Mouse (Mus musculus) layer of hippocampus, adult 8-10 months (tissue): ENCODE results near the gene Pdzd7. TPM values are rescaled to one million over a fixed set of nuclear protein-coding genes. Genes with fewer than 3 reads are reported as not detected.
A peak's percentile ranks its signal among the peaks of the same experiment; 100 is the strongest.

Experiments
- DNase-seq, 2 experiments: peaks; one replicate each; pipeline ENCODE4 v3.0.0; 2022; ENCODE audit warnings: low spot score in 2 of 2
- total RNA-seq, 4 experiments: library from RNA; stranded (reverse); gene quantifications; 2 replicates each; pipeline ENCODE4 v1.2.4; 2022

Pdzd7 gene
- total RNA-seq, 4 experiments from 2014 or later: 3.1 to 3.8 (median 3.4) TPM

DNA sequence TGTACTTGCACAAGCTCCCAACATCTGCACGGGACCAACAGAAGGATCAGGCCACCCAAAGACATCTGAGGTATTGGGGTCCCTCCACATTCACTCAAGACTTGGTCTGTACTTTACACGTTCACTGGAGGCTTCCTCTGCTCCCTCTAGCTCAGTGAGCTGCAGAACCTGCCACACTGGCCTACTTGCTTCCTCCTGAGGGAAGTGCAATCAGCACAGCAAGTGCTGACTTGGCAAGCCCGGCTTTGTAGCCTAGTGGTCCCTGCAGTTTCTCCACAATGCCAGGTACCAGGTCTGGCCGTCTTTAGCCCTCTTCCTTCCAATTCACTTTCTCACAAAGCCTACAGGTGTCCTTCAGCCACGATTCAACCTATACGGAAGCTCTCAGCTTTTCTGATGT is 58.5 kb downstream of the Pdzd7 start:
- peak in 1 of 2 experiments; percentile 5 for DNase-seq

DNA sequence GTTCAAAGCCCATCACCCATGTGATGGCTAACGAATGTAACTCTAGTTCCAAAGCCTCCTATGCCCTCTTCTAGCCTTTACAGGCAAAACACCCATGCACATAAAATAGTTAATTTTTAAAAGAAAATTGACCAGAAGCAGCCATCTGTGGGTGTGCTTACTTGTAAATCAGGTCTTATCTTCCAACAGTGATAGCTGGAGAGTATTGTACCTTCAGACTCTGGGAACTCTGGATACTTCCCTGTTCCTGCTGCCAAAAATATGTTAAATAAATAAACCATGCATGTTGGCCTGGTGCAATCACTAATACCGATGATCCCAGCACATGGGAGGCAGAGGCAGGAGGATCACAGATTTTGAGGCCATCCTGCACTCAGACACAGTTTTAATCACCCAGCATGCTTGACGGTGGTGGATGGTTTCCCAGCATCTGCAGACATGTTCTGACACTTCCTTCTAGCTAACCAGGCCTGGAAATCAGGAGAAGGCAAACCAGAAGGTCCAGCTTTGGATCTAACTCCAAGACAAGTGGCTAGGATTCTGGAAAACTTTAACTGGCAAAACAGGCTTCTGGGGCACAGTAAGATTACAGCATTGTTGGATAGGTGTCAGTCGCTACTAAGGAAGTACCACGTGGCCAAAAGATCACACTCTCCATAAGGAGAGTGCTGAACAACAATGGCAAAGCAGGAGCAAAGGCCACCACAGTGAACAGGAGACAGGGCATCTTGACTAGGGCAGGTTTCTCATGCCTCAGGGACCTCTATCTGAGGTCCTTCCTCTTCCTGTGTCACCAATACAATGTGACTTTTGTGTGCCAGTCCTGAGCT is 60.1 kb downstream of the Pdzd7 start:
- DNase-seq: no peak

- no peak for DNase-seq
Observed at GRCm38 (mm10) chr19:44984420-44984819, 61.1 kb downstream of the Pdzd7 start.

DNA sequence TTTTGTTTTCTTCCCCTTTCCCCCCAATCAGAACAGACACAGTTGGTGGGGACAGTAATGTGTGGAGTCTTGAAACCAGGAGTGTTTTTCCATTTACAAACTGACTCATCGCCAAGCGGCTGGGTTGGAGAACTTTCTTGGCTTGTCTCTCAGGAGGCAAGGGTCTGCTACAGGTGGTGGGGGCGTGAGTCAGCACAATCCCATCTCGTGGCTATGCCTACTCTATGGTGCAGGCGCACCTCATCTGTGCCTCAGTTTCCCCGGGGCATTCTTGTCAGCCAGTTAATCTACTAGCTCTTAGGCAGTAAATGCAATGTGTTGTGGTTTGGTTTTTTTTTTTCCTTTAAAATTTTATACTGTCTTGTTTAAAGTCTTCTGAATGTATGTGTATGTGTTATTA is 62.2 kb downstream of the Pdzd7 start:
- no peak for DNase-seq

GRCm38 (mm10) chr19:44982477-44983115 is 62.9 kb downstream of the Pdzd7 start:
- DNase-seq: no peak

GRCm38 (mm10) chr19:44980787-44981186 is 64.7 kb downstream of the Pdzd7 start:
- DNase-seq: no peak

DNA sequence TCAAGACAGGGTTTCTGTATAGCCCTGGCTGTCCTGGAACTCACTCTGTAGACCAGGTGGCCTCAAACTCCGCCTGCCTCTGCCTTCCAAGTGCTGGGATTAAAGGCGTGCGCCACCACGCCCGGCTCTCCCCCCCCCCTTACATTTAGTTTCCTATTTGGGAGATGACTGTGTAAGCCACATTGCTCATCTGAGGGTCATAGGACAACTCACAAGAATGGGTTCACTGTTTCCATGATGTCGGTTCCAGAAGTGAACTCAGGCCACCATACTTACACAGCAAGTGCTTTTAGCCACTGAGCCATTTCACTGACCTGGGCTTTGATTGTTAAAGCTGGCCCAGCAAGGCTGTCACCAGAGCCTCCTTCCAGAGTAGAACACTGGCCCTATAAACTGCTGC is 68.4 kb downstream of the Pdzd7 start:
- no peak for DNase-seq

Other genes starting within 250 kb of the Pdzd7 start
- gene Slf2, start 114.6 kb downstream of the Pdzd7 start, total RNA-seq: 10 to 100 TPM; 37.3 to 50.4 (median 42.3) TPM
- gene Sema4g, start 56.6 kb downstream of the Pdzd7 start, total RNA-seq: 10 to 100 TPM; 25.4 to 27.7 (median 26.1) TPM
- gene Twnk, start 40.1 kb downstream of the Pdzd7 start, total RNA-seq: 10 to 100 TPM; 13.3 to 16.3 (median 14.8) TPM
- 10 to 100 TPM; 31.8 to 45.4 (median 39.1) TPM for gene Mrpl43, start 39.3 kb downstream of the Pdzd7 start, total RNA-seq
- gene Lzts2, start 31.3 kb downstream of the Pdzd7 start, total RNA-seq: 10 to 100 TPM; 31.0 to 38.3 (median 33.3) TPM
- 10 to 100 TPM; 93.2 to 96.3 (median 94.1) TPM for gene Sfxn3, start 1.8 kb upstream of the Pdzd7 start, total RNA-seq
- 1 to 10 TPM; 1.7 to 2.6 (median 2.0) TPM for gene Kazald1, start 29.5 kb upstream of the Pdzd7 start, total RNA-seq
- gene Tlx1, start 105.0 kb upstream of the Pdzd7 start, total RNA-seq: not detected
- not detected for gene Lbx1, start 190.1 kb upstream of the Pdzd7 start, total RNA-seq